Mouse (Mus musculus) embryonic facial prominence, embryonic 11.5 days (tissue): ENCODE measurements around the gene Syngap1. TPM values are rescaled to one million over a fixed set of nuclear protein-coding genes. Genes with fewer than 3 reads are reported as not detected.
"Not testable (repeated sequence)": the region's sequence is repeated elsewhere in the genome, so short reads cannot be mapped to it uniquely, and the experiment has no call there.

Experiments
- ATAC-seq: fragments of 200-750 bp; cut with Nextera tagmentation; replicated peaks from 2 replicates; pipeline ENCODE4 v1.8.0; 2017; ENCODE audit warnings: low read depth; ENCODE audit not compliant: insufficient number of reproducible peaks, low FRiP score, low TSS enrichment
- DNase-seq: peaks from one replicate; pipeline ENCODE4 v3.0.0-alpha.2; 2015; ENCODE audit warnings: low spot score
- H3K27ac ChIP-seq: fragments of 300-500 bp; sonication (generic); replicated peaks from 2 replicates; pipeline ENCODE4 v1.5.1; 2014; ENCODE audit warnings: mild to moderate bottlenecking, low read depth, low read length, control low read depth
- H3K27me3 ChIP-seq: fragments of 300-500 bp; sonication (generic); 2 replicates; pipeline ENCODE4 v1.6.1; 2014; ENCODE audit warnings: mild to moderate bottlenecking, low read length, moderate library complexity, mixed read lengths; ENCODE audit not compliant: control insufficient read depth, insufficient read depth
- H3K36me3 ChIP-seq: fragments of 300-500 bp; sonication (generic); replicated peaks from 2 replicates; pipeline ENCODE4 v1.6.1; 2014; ENCODE audit warnings: low read depth, mild to moderate bottlenecking, low read length, moderate library complexity, mixed read lengths; ENCODE audit not compliant: control insufficient read depth, insufficient read depth
- H3K4me1 ChIP-seq: fragments of 300-500 bp; sonication (generic); 2 replicates; pipeline ENCODE4 v1.6.1; 2014; ENCODE audit warnings: low read length, mixed read lengths; ENCODE audit not compliant: control insufficient read depth, insufficient read depth
- H3K4me2 ChIP-seq: fragments of 300-500 bp; sonication (generic); 2 replicates; pipeline ENCODE4 v1.6.1; 2014; ENCODE audit warnings: low read depth, mild to moderate bottlenecking, control low read depth, low read length, moderate library complexity
- H3K4me3 ChIP-seq: fragments of 300-500 bp; sonication (generic); 2 replicates; pipeline ENCODE4 v1.5.1; 2014; ENCODE audit warnings: low read depth, low read length, control low read depth
- H3K9ac ChIP-seq: fragments of 300-500 bp; sonication (generic); replicated peaks from 2 replicates; pipeline ENCODE4 v1.6.1; 2014; ENCODE audit warnings: mild to moderate bottlenecking, control low read depth, low read length
- H3K9me3 ChIP-seq: fragments of 300-500 bp; sonication (generic); replicated peaks from 2 replicates; pipeline ENCODE4 v1.6.1; 2016; ENCODE audit warnings: mild to moderate bottlenecking, low read length, inconsistent platforms, mixed read lengths; ENCODE audit not compliant: control insufficient read depth
- WGBS: fragments of 180-500 bp; shearing (Covaris S2); extraction: QIAGEN DNeasy Blood & Tissue Kit; methylation state at CpG from one replicate; pipeline ENCODE4 v1.1.7; 2014; 5-methylcytosine and 5-hydroxymethylcytosine counted together
- polyA plus RNA-seq: library from polyadenylated mRNA; unstranded; fragments of >200 nt; fragmentation: Nextera tagmentation; extraction: Ambion mirVana; gene quantifications from 2 replicates; pipeline ENCODE4 v1.2.1, GENCODE M21; 2014

Syngap1 gene
- polyA plus RNA-seq, 1 experiment from 2014 or later: 2.8 TPM

DNA sequence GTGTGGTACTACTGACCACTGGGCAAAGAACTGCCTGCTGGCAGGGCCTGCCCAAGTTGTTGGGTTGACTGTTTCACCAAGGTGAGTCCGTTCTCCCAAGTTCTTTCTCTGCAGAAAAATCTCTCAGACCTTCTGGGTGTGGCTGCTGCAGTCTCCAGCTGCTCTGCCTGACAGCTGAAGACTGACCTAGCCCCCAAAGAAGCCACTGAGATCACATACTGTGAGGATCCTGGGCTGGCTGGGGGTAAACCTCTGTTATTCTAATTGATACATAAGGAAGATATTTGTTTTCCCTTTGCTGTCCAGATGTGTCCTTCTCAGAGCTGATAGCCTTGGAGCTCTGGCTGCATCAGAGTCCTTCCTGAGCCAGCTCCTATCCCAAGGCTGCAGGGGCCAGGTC, 25.8 kb upstream of the Syngap1 start:
- no peak for DNase-seq

DNA sequence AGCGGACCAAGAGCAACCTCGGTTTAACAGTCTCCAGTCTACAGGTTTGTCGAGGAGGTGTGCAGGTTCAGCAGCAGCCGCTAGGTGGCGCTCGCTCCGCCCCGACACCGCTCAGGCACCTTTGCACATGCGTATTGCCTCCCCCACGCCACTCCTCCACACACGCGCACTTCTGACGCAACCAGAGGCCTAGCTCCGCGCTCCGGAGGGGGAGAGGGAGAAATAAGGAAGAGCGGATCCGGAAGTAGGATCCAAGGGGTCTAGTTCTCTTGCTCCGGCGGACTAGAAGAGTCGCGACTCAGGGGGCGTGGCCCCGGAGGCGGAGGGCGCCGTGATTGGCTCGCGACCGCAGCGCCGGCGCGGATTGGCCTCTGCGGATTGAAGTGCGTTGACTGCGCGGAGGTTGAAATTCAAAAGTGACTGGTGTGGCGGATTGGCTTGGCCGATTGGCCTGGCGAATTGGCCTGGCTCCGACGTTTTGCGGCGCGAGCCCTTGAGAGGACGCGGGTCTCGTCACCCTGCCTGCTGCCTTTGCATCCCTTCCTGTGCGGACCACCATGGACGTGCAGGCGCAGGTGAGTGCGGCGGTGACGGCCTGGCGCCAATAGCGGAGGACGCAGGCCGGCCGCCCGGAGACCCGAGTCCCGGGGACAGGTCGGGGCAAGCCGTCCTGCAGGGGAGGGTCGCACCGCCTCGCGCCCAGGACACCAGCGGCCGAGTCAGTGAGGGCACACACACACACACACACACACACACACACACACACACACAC, 24.2 kb upstream of the Syngap1 start, which contains the start of gene Kifc5b:
Gene Kifc5b (plus strand): TSS at position 381 of the 772 bp plus-strand sequence.
- peak within 1 kb of the TSS; percentile 54 for H3K4me2 ChIP-seq
- H3K9me3 ChIP-seq: no peaks in the 10 kb centered on the region
- peak within 1 kb of the TSS; percentile 65 for H3K4me3 ChIP-seq
- H3K36me3 ChIP-seq: no peaks in the 10 kb centered on the region
- DNase-seq (peak; percentile 100), ATAC-seq (peak; percentile 98)
- no peaks in the 10 kb centered on the region for H3K27me3 ChIP-seq
- H3K27ac ChIP-seq: peak within 1 kb of the TSS; percentile 41; the same call in 1 of the 2 replicates
- WGBS: 0% methylated on average over 69 of the region's 72 CpGs
- H3K9ac ChIP-seq: peak within 1 kb of the TSS; percentile 70
- H3K4me1 ChIP-seq: no peaks in the 10 kb centered on the region

More for the DNA sequence above, 25.8 kb upstream of the Syngap1 start:
- H3K4me2 ChIP-seq: no peak overlapping the region
- H3K27me3 ChIP-seq: no peaks in the 10 kb centered on the region
- H3K9me3 ChIP-seq: no peaks in the 10 kb centered on the region
- no peak overlapping the region for H3K27ac ChIP-seq
- no peaks in the 10 kb centered on the region for H3K4me1 ChIP-seq
- H3K9ac ChIP-seq: no peak overlapping the region
- no peak for ATAC-seq
- H3K36me3 ChIP-seq: no peaks in the 10 kb centered on the region
- WGBS: 43% methylated on average over 1 of the region's 1 CpGs
- no peak overlapping the region for H3K4me3 ChIP-seq

DNA sequence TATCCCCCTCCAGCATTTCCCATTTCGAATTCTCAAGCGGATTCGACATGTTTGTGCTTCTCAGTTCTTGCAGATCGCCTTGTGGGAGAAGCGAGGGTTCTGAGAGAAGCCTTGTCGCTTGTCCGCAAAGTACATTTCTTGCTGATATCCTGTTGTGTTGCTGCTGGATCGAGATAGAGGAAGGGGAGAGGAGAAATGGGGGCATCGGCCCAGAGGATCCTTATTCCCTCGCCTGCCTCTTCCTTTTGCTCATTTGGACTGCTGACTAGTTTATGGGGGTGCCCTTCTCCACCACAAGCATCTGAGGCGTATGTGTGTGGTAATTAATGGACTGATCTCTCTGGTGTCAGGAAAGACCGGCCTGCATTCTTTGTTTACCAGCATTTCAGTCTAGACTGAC, 23.5 kb upstream of the Syngap1 start:
- H3K36me3 ChIP-seq, H3K27me3 ChIP-seq, H3K4me1 ChIP-seq, ATAC-seq, H3K9me3 ChIP-seq, DNase-seq: not testable (repeated sequence)
- H3K4me2 ChIP-seq: peak overlapping the region; percentile 54
- 0 out of 2 replicates have a peak overlapping the region, but pooled peaks have one; percentile 41 for H3K27ac ChIP-seq
- peak overlapping the region; percentile 65 for H3K4me3 ChIP-seq
- WGBS: 3% methylated on average over 12 of the region's 12 CpGs
- H3K9ac ChIP-seq: peak overlapping the region; percentile 70

DNA sequence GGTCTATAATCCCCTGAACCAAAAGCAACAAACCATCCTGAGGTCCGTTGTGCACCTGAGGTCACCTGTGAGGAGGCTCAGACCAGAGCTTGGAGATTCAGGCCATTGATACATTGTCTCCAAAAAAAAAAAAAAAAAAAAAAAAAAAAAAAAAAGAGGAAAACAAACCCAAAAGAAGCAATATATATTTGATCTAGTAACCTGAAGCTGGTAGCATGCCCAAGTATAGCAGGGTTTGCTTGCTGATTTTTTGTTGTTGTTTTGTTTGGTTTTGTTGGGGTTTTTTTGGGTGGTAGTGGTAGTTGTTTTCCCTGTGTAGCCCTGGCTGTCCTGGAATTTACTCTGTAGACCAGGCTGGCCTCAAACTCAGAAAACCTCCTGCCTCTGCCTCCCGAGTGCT, 22.7 kb upstream of the Syngap1 start:
- Histone ChIP-seq H3K4me2 (peak overlapping the region; percentile 8; the same call in 1 of the 2 replicates), H3K27ac (no peak overlapping the region), H3K36me3 (no peaks in the 10 kb centered on the region), H3K27me3 (no peaks in the 10 kb centered on the region), H3K9me3 (no peaks in the 10 kb centered on the region), H3K4me3 (peak overlapping the region; percentile 65; the same call in 1 of the 2 replicates), H3K4me1 (no peaks in the 10 kb centered on the region), H3K9ac (no peak overlapping the region)
- WGBS: 68% methylated on average over 2 of the region's 2 CpGs
- DNase-seq (no peak), ATAC-seq (no peak)

DNA sequence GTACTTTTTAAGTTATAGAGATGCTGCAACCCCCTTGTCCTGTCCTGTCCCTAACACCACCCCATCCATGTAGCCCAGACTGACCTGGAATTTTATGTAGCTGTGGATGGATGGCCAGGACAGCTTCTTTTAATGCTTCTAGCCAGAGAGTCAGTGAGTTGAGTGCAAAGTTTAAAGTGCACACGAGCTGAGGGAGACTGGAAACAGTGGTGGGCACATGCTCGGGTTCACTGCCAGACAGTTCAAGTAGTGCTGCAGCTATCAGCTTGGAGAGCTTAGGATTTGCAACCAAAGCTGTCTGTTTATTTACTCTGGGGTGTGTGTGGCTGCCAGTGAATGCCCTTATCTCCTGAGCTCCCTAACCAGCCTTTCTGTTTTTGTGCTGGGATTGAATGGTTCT, 21.5 kb upstream of the Syngap1 start:
- not testable (repeated sequence) for H3K9me3 ChIP-seq, H3K9ac ChIP-seq, H3K4me2 ChIP-seq, ATAC-seq, H3K4me1 ChIP-seq, DNase-seq, H3K36me3 ChIP-seq, H3K27me3 ChIP-seq, H3K27ac ChIP-seq, H3K4me3 ChIP-seq
- 71% methylated on average over 2 of the region's 2 CpGs for WGBS

DNA sequence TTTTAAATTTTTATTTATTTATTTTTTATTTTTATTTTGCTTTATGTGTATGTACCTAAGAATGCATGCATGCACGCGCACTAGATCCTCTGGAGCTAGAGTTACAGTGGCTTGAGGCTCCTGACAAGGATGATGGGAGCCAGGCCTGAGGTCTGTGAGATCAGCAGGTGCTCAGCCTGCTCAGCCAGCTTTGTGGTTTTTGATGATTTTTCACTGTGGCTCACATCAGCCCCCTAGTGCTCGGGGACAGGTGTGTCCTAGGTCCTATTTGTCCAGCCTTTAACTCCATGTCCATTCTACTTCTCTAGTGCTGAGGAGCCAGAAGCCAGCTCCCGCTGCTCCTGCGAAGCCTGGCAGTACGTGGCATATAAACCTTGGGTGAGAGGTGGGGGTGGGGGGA, 18.7 kb upstream of the Syngap1 start:
- not testable (repeated sequence) for H3K36me3 ChIP-seq, H3K9me3 ChIP-seq, ATAC-seq, H3K4me2 ChIP-seq, H3K27me3 ChIP-seq, DNase-seq, H3K4me1 ChIP-seq, H3K4me3 ChIP-seq, H3K27ac ChIP-seq, H3K9ac ChIP-seq
- 91% methylated on average over 5 of the region's 6 CpGs for WGBS

DNA sequence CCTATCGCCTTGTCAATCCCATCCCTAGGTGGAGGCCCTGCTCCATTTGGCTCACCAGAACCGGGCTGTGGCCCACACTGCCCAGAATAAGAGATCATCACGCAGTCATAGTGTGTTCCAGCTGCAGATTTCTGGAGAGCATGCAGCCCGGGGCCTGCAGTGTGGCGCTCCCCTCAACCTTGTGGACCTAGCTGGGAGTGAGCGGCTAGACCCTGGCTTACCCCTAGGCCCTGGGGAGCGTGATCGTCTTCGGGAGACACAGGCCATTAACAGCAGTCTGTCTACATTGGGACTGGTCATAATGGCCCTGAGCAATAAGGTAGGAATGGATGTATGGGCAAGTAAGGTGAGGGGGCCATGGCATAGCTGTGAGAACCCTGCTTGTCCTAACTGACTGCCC, 15.6 kb upstream of the Syngap1 start:
- not testable (repeated sequence) for ATAC-seq, DNase-seq

DNA sequence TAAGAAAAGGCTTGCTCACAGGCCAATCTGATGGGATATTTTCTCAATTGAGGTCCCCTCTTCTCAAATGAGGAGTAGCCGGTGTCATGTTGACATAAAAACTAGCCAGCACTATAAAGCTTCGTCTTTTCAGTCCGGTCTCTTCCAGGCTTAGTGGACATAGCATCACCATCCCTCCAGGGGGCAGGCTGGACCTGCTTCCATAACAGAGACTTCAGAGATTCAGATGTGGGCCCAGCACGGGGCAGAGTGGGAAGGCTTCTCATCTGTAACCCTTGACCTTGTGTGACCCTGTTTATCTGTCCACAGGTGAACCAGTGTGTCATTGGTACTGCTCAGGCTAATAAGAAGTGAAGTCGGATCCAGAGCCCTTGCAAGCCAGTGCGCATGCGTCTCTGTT, 9.3 kb upstream of the Syngap1 start:
- not testable (repeated sequence) for H3K4me1 ChIP-seq, H3K4me2 ChIP-seq, ATAC-seq, H3K27ac ChIP-seq, H3K9me3 ChIP-seq, H3K9ac ChIP-seq, DNase-seq, H3K36me3 ChIP-seq, H3K4me3 ChIP-seq, H3K27me3 ChIP-seq
- 67% methylated on average over 7 of the region's 7 CpGs for WGBS

More for the DNA sequence above, 15.6 kb upstream of the Syngap1 start:
- WGBS: 94% methylated on average over 9 of the region's 9 CpGs
- not testable (repeated sequence) for H3K4me1 ChIP-seq, H3K27ac ChIP-seq, H3K27me3 ChIP-seq, H3K9me3 ChIP-seq, H3K9ac ChIP-seq, H3K4me3 ChIP-seq, H3K4me2 ChIP-seq, H3K36me3 ChIP-seq
